In genomic region chr11:103111881-103112551, GRCm38 (mm10) we compare ENCODE assay signal across 8 mouse cellular contexts. TPM values are rescaled to one million over a fixed set of nuclear protein-coding genes. Genes with fewer than 3 reads are reported as not detected.
DNase-seq lines count a peak whose midpoint lies in the region; ATAC-seq lines count a peak whose summit lies in the region.

No protein-coding gene starts in this region.

- peaks cover 24% of the 10 kb centered on the region for H3K4me1 ChIP-seq in intestine, embryonic 16.5 days (ENCODE audit: control insufficient read depth, insufficient read depth, low read length)
- H3K4me1 ChIP-seq in liver, embryonic 16.5 days (ENCODE audit: control insufficient read depth, low read depth, low read length) = peaks cover 25% of the 10 kb centered on the region

- no peaks in the 10 kb centered on the region for H3K9me3 ChIP-seq in intestine, embryonic 16.5 days (ENCODE audit: control insufficient read depth, low read length)
- no peaks in the 10 kb centered on the region for H3K9me3 ChIP-seq in liver, embryonic 16.5 days (replicated peaks; ENCODE audit: control insufficient read depth, low read length)

- H3K4me2 ChIP-seq in intestine, embryonic 16.5 days (ENCODE audit: low read depth, low read length) = peak overlapping the region; percentile 79
- H3K4me2 ChIP-seq in liver, embryonic 16.5 days (ENCODE audit: low read depth, low read length) = peak overlapping the region; percentile 53

- peak overlapping the region; percentile 43 for H3K27ac ChIP-seq in intestine, embryonic 16.5 days (ENCODE audit: low read length)
- peak overlapping the region; percentile 11; the same call in 1 of the 2 replicates for H3K27ac ChIP-seq in liver, embryonic 16.5 days (ENCODE audit: low read length)

- H3K4me3 ChIP-seq in intestine, embryonic 16.5 days (ENCODE audit: low read length) = peak overlapping the region; percentile 47
- peak overlapping the region; percentile 23 for H3K4me3 ChIP-seq in liver, embryonic 16.5 days (ENCODE audit: low read depth, low read length)

- no peaks in the 10 kb centered on the region for H3K27me3 ChIP-seq in intestine, embryonic 16.5 days (replicated peaks; ENCODE audit: control insufficient read depth, insufficient read depth, low read length)
- no peaks in the 10 kb centered on the region for H3K27me3 ChIP-seq in liver, embryonic 16.5 days (ENCODE audit: control insufficient read depth, insufficient read depth, low read depth, low read length)

- WGBS in intestine, embryonic 16.5 days = 1% methylated on average over 28 of the region's 28 CpGs
- 12% methylated on average over 28 of the region's 28 CpGs for WGBS in liver, embryonic 16.5 days (ENCODE audit: insufficient replicate concordance)

- H3K9ac ChIP-seq in intestine, embryonic 16.5 days (ENCODE audit: low read depth, low read length) = peak overlapping the region; percentile 64
- peak overlapping the region; percentile 5; the same call in 1 of the 2 replicates for H3K9ac ChIP-seq in liver, embryonic 16.5 days (ENCODE audit: low read depth, low read length)

- peak; percentile 74 for DNase-seq in cerebellum, adult 11-12 months
- DNase-seq in cerebellum, adult 11 months = no peak
- DNase-seq in embryo, embryonic 10 days (ENCODE audit: low spot score) = peak; percentile 66
- peak; percentile 62 to 74 for DNase-seq in gastrocnemius, postnatal 4 days (ENCODE audit: low spot score in 2 of 2)
- peak; percentile 75 for DNase-seq in ovary, postnatal 14 days (ENCODE audit: low spot score)

- ATAC-seq in intestine, embryonic 16.5 days = peak; percentile 34
- ATAC-seq in liver, embryonic 16.5 days (ENCODE audit: low read depth) = no peak
- ATAC-seq in megakaryocyte progenitor cell, adult 5-6 weeks (replicated peaks; ENCODE audit: poor library complexity) = no peak

- no peaks in the 10 kb centered on the region for H3K36me3 ChIP-seq in intestine, embryonic 16.5 days (ENCODE audit: control insufficient read depth, insufficient read depth, low read length)
- H3K36me3 ChIP-seq in liver, embryonic 16.5 days (ENCODE audit: control insufficient read depth, insufficient read depth) = peaks cover 3% of the 10 kb centered on the region; the same call in 1 of the 2 replicates

RNA-seq across cellular contexts. Expression of gene Hexim1, which starts 4.0 kb away (rescaled TPM):
- total RNA-seq in gastrocnemius, postnatal 4 days (2021) = 10 to 100 TPM; 26.9 to 29.6 TPM
- 4.2 and 4.6 TPM in 2 replicates for polyA plus RNA-seq in intestine, embryonic 16.5 days (2015; fragmentation: Nextera tagmentation; extraction: Ambion mirVana)
- 1.7 and 1.9 TPM in 2 replicates for polyA plus RNA-seq in liver, embryonic 16.5 days (2015; fragmentation: Nextera tagmentation; extraction: Ambion mirVana)
- total RNA-seq in megakaryocyte progenitor cell, adult 5-6 weeks (2015) = 10.7 and 13.0 TPM in 2 replicates
- total RNA-seq in megakaryocyte progenitor cell, adult 5-6 weeks (2017) = 21.2 and 27.9 TPM in 2 replicates

RNA-seq across cellular contexts. Expression of gene Acbd4, which starts 10.5 kb away (rescaled TPM):
- total RNA-seq in gastrocnemius, postnatal 4 days (2021) = 10 to 100 TPM; 45.0 to 53.0 TPM
- polyA plus RNA-seq in intestine, embryonic 16.5 days (2015; fragmentation: Nextera tagmentation; extraction: Ambion mirVana) = 30.4 and 32.5 TPM in 2 replicates
- 51.3 and 54.4 TPM in 2 replicates for polyA plus RNA-seq in liver, embryonic 16.5 days (2015; fragmentation: Nextera tagmentation; extraction: Ambion mirVana)
- 1.5 and 2.0 TPM in 2 replicates for total RNA-seq in megakaryocyte progenitor cell, adult 5-6 weeks (2015)
- total RNA-seq in megakaryocyte progenitor cell, adult 5-6 weeks (2017) = 5.0 and 7.2 TPM in 2 replicates

RNA-seq across cellular contexts. Expression of gene Plcd3, which starts 10.6 kb away (rescaled TPM):
- total RNA-seq in gastrocnemius, postnatal 4 days (2021) = 10 to 100 TPM in 1 of 2 experiments, 1 to 10 TPM in 1; 9.3 to 12.4 TPM
- polyA plus RNA-seq in intestine, embryonic 16.5 days (2015; fragmentation: Nextera tagmentation; extraction: Ambion mirVana) = 2.1 and 2.3 TPM in 2 replicates
- 0.40 and 0.58 TPM in 2 replicates for polyA plus RNA-seq in liver, embryonic 16.5 days (2015; fragmentation: Nextera tagmentation; extraction: Ambion mirVana)
- total RNA-seq in megakaryocyte progenitor cell, adult 5-6 weeks (2015) = 0.17 TPM in 1 of 2 replicates, not detected in the other
- not detected in 2 replicates for total RNA-seq in megakaryocyte progenitor cell, adult 5-6 weeks (2017)

RNA-seq across cellular contexts. Expression of gene Hexim2, which starts 20.2 kb away (rescaled TPM):
- total RNA-seq in gastrocnemius, postnatal 4 days (2021) = 1 to 10 TPM; 6.3 to 7.0 TPM
- 5.8 TPM in 2 replicates for polyA plus RNA-seq in intestine, embryonic 16.5 days (2015; fragmentation: Nextera tagmentation; extraction: Ambion mirVana)
- polyA plus RNA-seq in liver, embryonic 16.5 days (2015; fragmentation: Nextera tagmentation; extraction: Ambion mirVana) = 5.2 and 5.7 TPM in 2 replicates
- 1.2 and 1.8 TPM in 2 replicates for total RNA-seq in megakaryocyte progenitor cell, adult 5-6 weeks (2015)
- 3.5 and 3.9 TPM in 2 replicates for total RNA-seq in megakaryocyte progenitor cell, adult 5-6 weeks (2017)

RNA-seq across cellular contexts. Expression of gene Fmnl1, which starts 58.9 kb away (rescaled TPM):
- total RNA-seq in gastrocnemius, postnatal 4 days (2021) = 1 to 10 TPM; 8.1 to 8.2 TPM
- 2.2 and 2.3 TPM in 2 replicates for polyA plus RNA-seq in intestine, embryonic 16.5 days (2015; fragmentation: Nextera tagmentation; extraction: Ambion mirVana)
- 5.2 and 6.3 TPM in 2 replicates for polyA plus RNA-seq in liver, embryonic 16.5 days (2015; fragmentation: Nextera tagmentation; extraction: Ambion mirVana)
- 74.3 and 76.3 TPM in 2 replicates for total RNA-seq in megakaryocyte progenitor cell, adult 5-6 weeks (2015)
- total RNA-seq in megakaryocyte progenitor cell, adult 5-6 weeks (2017) = 17.3 and 36.5 TPM in 2 replicates

Comparison
In these comparisons a context has a peak if more than half of its experiments do, and no peak if none do; other contexts are left out.
1. RNA of gene Acbd4, which starts 10.5 kb away (total RNA-seq): 45.0 to 53.0 TPM in gastrocnemius, postnatal 4 days; 1.5 to 7.2 TPM in megakaryocyte progenitor cell, adult 5-6 weeks; every median in the first group is over 4 times any median in the second.
2. RNA of gene Plcd3, which starts 10.6 kb away (total RNA-seq): 9.3 to 12.4 TPM in gastrocnemius, postnatal 4 days; 0.17 TPM in megakaryocyte progenitor cell, adult 5-6 weeks; every median in the first group is over 4 times any median in the second.